Comparison of ENCODE assay signal across 22 mouse cellular contexts in genomic region chr1:92805181-92805580, GRCm38 (mm10). TPM values are rescaled to one million over a fixed set of nuclear protein-coding genes. Genes with fewer than 3 reads are reported as not detected.
A peak's percentile ranks its signal among the peaks of the same experiment; 100 is the strongest.
DNase-seq lines count a peak whose midpoint lies in the region; ATAC-seq and TF ChIP-seq lines count a peak whose summit lies in the region.
"Had no signal": no experiment of that assay in that cellular context is flagged by ENCODE, and none has a peak within 500 bp of the region (broad histone marks: within the 10 kb centered on the region; RNA-seq: fewer than 3 reads in every experiment).

No protein-coding gene starts in this region.

- no peaks in the 10 kb centered on the region for H3K4me1 ChIP-seq in lung, postnatal 0 days (ENCODE audit: insufficient read depth, low read depth, low read length)
- H3K4me1 ChIP-seq: embryonic facial prominence, embryonic 10.5 days; embryonic facial prominence, embryonic 12.5 days; forebrain, embryonic 13.5 days; forebrain, embryonic 15.5 days had no signal

- peaks cover 3% of the 10 kb centered on the region; the same call in 1 of the 2 replicates for H3K9me3 ChIP-seq in lung, postnatal 0 days (ENCODE audit: low read length)
- H3K9me3 ChIP-seq: embryonic facial prominence, embryonic 12.5 days; forebrain, embryonic 15.5 days had no signal

- no peak overlapping the region for H3ac ChIP-seq in C2C12 (ENCODE audit: control insufficient read depth, insufficient read length, low read depth)

- no peaks in the 10 kb centered on the region for H3K27me3 ChIP-seq in lung, postnatal 0 days (replicated peaks; ENCODE audit: insufficient read depth, low read length)
- no peaks in the 10 kb centered on the region for H3K27me3 ChIP-seq in C2C12 (ENCODE audit: control insufficient read depth, insufficient read depth, insufficient read length)
- H3K27me3 ChIP-seq: embryonic facial prominence, embryonic 12.5 days; forebrain, embryonic 13.5 days; forebrain, embryonic 15.5 days; Patski had no signal

- H3K4me3 ChIP-seq in lung, postnatal 0 days (ENCODE audit: low read depth, low read length), result no peak overlapping the region
- no peak overlapping the region for H3K4me3 ChIP-seq in C2C12 (ENCODE audit: insufficient read depth, poor library complexity, severe bottlenecking)
- H3K4me3 ChIP-seq: embryonic facial prominence, embryonic 10.5 days; embryonic facial prominence, embryonic 12.5 days; forebrain, embryonic 13.5 days; forebrain, embryonic 15.5 days had no signal

- H3K9ac ChIP-seq in lung, postnatal 0 days (replicated peaks; ENCODE audit: low read depth), result no peak overlapping the region
- H3K9ac ChIP-seq: embryonic facial prominence, embryonic 12.5 days; forebrain, embryonic 13.5 days; forebrain, embryonic 15.5 days; forebrain, postnatal 0 days had no signal

- peak; percentile 21 for DNase-seq in lung, postnatal 0 days (ENCODE audit: low spot score)
- no peak for DNase-seq in lung, postnatal 4 days
- peak; percentile 68 for DNase-seq in 3T3-L1 (ENCODE audit: low read depth, low spot score)
- DNase-seq in cerebellum, postnatal 36 days, result no peak
- DNase-seq: adrenal gland, adult 8-10 months; adrenal gland, postnatal 14 days; adrenal gland, postnatal 36 days; B cell, adult 2 months; cerebellum, adult 11 months; cerebellum, adult 18-20 months; cerebellum, adult 8-10 months; cerebellum, adult 9-11 months; cerebellum, postnatal 14 days; forebrain, postnatal 0 days had no signal

- no peak overlapping the region for H3K4me2 ChIP-seq in lung, postnatal 0 days (replicated peaks; ENCODE audit: low read depth, low read length)
- H3K4me2 ChIP-seq: embryonic facial prominence, embryonic 12.5 days; forebrain, embryonic 13.5 days; forebrain, embryonic 15.5 days had no signal

- no peak overlapping the region for H3K27ac ChIP-seq in lung, postnatal 0 days (ENCODE audit: low read length)
- H3K27ac ChIP-seq: embryonic facial prominence, embryonic 10.5 days; embryonic facial prominence, embryonic 12.5 days; forebrain, embryonic 13.5 days; forebrain, embryonic 15.5 days had no signal

- no peak for TF ChIP-seq EP300 in lung, postnatal 0 days (IDR thresholded peaks at IDR 0.05)

- no peak for TF ChIP-seq CTCF in lung, postnatal 0 days (IDR thresholded peaks at IDR 0.05)
- no peak for TF ChIP-seq CTCF in C2C12 (IDR thresholded peaks at IDR 0.05; ENCODE audit: control insufficient read depth, insufficient read depth, insufficient read length)

- no peaks in the 10 kb centered on the region for H3K79me2 ChIP-seq in C2C12 (ENCODE audit: control insufficient read depth, insufficient read depth)

- no peaks in the 10 kb centered on the region for H3K79me3 ChIP-seq in C2C12 (ENCODE audit: low read depth)

- ATAC-seq in lung, postnatal 0 days, result no peak
- no peak for ATAC-seq in cerebellum, adult (ENCODE audit: insufficient number of reproducible peaks, low FRiP score, low TSS enrichment)
- ATAC-seq: activated CD4-positive, CD25-positive, alpha-beta regulatory T cell, adult 4 months; forebrain, embryonic 13.5 days; forebrain, embryonic 15.5 days; forebrain, postnatal 0 days; Patski had no signal

- H3K36me3 ChIP-seq in lung, postnatal 0 days (ENCODE audit: insufficient read depth, low read length), result no peaks in the 10 kb centered on the region
- H3K36me3 ChIP-seq in C2C12 (ENCODE audit: control insufficient read depth, insufficient read depth), result no peaks in the 10 kb centered on the region
- H3K36me3 ChIP-seq: embryonic facial prominence, embryonic 10.5 days; embryonic facial prominence, embryonic 12.5 days; forebrain, embryonic 15.5 days had no signal

- WGBS in lung, postnatal 0 days, result 42% methylated on average over 5 of the region's 5 CpGs

TF ChIP-seq in C2C12, 6 proteins besides CTCF, POLR2A, EP300 and RAD21:
- TF ChIP-seq CEBPB (IDR thresholded peaks at IDR 0.05; ENCODE audit: low read depth) (peak; percentile 50), FOSL1 (IDR thresholded peaks at IDR 0.05; ENCODE audit: insufficient read depth, low read length, poor library complexity, severe bottlenecking) (no peak), MAX (IDR thresholded peaks at IDR 0.05) (no peak)

RNA-seq across cellular contexts. Expression of gene Gpc1, which starts 26.3 kb away (rescaled TPM):
- 11.0 and 12.5 TPM in 2 replicates for polyA plus RNA-seq in lung, postnatal 0 days (2015; fragmentation: Nextera tagmentation; extraction: Ambion mirVana)
- polyA plus RNA-seq in C2C12 (2012; fragmentation: generic; extraction: Trizol), result 380 TPM

Comparison
In these comparisons a context has a peak if more than half of its experiments do, and no peak if none do; other contexts are left out.
1. DNase-seq: peak in lung, postnatal 0 days (single experiment) and 3T3-L1 (single experiment); none in lung, postnatal 4 days (0 of 2) and cerebellum, postnatal 36 days (0 of 2).
2. RNA of gene Gpc1, which starts 26.3 kb away (polyA plus RNA-seq): 380 TPM in C2C12 (single experiment); 11.0 to 12.5 TPM in lung, postnatal 0 days; every median in the first group is over 10 times any median in the second.